Comparison of ENCODE assay signal across 21 mouse cellular contexts in the genomic region with DNA sequence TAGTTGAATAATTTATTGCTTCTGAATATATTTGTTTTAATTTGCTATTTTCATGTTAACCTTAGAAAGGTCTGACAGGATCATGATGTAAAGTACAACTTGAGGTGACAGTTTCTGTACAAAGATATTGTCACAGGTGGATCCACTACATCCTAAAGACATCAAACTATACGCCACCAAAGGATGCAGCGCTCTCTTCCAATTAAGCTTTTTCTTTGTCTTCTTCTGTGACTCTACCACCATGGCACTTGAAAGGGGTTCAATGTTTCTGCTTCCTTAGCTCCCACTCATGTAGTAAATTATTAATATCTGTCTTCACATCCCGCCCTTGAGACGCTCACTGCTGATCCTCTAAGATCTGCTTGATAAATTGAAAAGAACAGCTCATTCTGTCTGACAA.
"Had no signal": no experiment of that assay in that cellular context is flagged by ENCODE, and none has a peak within 500 bp of the region (broad histone marks: within the 10 kb centered on the region; RNA-seq: fewer than 3 reads in every experiment).

No protein-coding gene starts in this region.

- H3K4me3 ChIP-seq: layer of hippocampus, adult 2 months; limb, embryonic 10.5 days; limb, embryonic 13.5 days; liver, embryonic 12.5 days; liver, embryonic 15.5 days; lung, embryonic 15.5 days; megakaryocyte, embryonic 14.5 days; neural tube, embryonic 12.5 days; neural tube, embryonic 15.5 days; stomach, embryonic 15.5 days had no signal

- H3K4me1 ChIP-seq: limb, embryonic 10.5 days; limb, embryonic 13.5 days; liver, embryonic 12.5 days; liver, embryonic 15.5 days; lung, embryonic 15.5 days; megakaryocyte, embryonic 14.5 days; neural tube, embryonic 12.5 days; neural tube, embryonic 15.5 days; stomach, embryonic 15.5 days had no signal

- DNase-seq: kidney, adult 2 months; kidney, postnatal 25 days; layer of hippocampus, adult 9-11 months; liver; lung, adult 18-20 months; lung, postnatal 10 days; lung, postnatal 36 days; spleen, adult 18-20 months; thymus, postnatal 4 days had no signal

- H3K4me2 ChIP-seq: limb, embryonic 13.5 days; liver, embryonic 12.5 days; liver, embryonic 15.5 days; lung, embryonic 15.5 days; neural tube, embryonic 12.5 days; neural tube, embryonic 15.5 days; stomach, embryonic 15.5 days had no signal

- H3K9me3 ChIP-seq: limb, embryonic 10.5 days; limb, embryonic 13.5 days; liver, embryonic 12.5 days; liver, embryonic 15.5 days; lung, embryonic 15.5 days; megakaryocyte, embryonic 14.5 days; neural tube, embryonic 12.5 days; neural tube, embryonic 15.5 days; stomach, embryonic 15.5 days had no signal

- H3K36me3 ChIP-seq: limb, embryonic 10.5 days; limb, embryonic 13.5 days; liver, embryonic 12.5 days; liver, embryonic 15.5 days; lung, embryonic 15.5 days; neural tube, embryonic 12.5 days; neural tube, embryonic 15.5 days; stomach, embryonic 15.5 days had no signal

- H3K9ac ChIP-seq: limb, embryonic 13.5 days; liver, embryonic 12.5 days; liver, embryonic 15.5 days; lung, embryonic 15.5 days; neural tube, embryonic 12.5 days; neural tube, embryonic 15.5 days; stomach, embryonic 15.5 days had no signal

- H3K27me3 ChIP-seq: limb, embryonic 13.5 days; liver, embryonic 12.5 days; liver, embryonic 15.5 days; lung, embryonic 15.5 days; megakaryocyte, embryonic 14.5 days; neural tube, embryonic 12.5 days; neural tube, embryonic 15.5 days; stomach, embryonic 15.5 days had no signal

- ATAC-seq: intestine, postnatal 0 days; liver, embryonic 12.5 days had no signal

- H3K27ac ChIP-seq: kidney, postnatal 0 days; layer of hippocampus, adult 2 months; limb, embryonic 10.5 days; limb, embryonic 13.5 days; liver, embryonic 12.5 days; liver, embryonic 15.5 days; lung, embryonic 15.5 days; neural tube, embryonic 12.5 days; neural tube, embryonic 15.5 days; stomach, embryonic 15.5 days had no signal
